Mouse (Mus musculus) megakaryocyte, embryonic 14.5 days (primary cell): ENCODE measurements around the gene Gnl1. TPM values are rescaled to one million over a fixed set of nuclear protein-coding genes. Genes with fewer than 3 reads are reported as not detected.
"Not testable (repeated sequence)": the region's sequence is repeated elsewhere in the genome, so short reads cannot be mapped to it uniquely, and the experiment has no call there.

Experiments used
- H3K27me3 ChIP-seq: replicated peaks from 2 replicates; pipeline ENCODE3; 2012; ENCODE audit warnings: inconsistent platforms
- H3K36me3 ChIP-seq: replicated peaks from 2 replicates; pipeline ENCODE3; 2012; ENCODE audit warnings: low read length, inconsistent platforms, mixed read lengths
- H3K4me1 ChIP-seq: 2 replicates; pipeline ENCODE4 v1.6.1; 2012; ENCODE audit warnings: inconsistent platforms
- H3K4me3 ChIP-seq: replicated peaks from 2 replicates; pipeline ENCODE3; 2012; ENCODE audit warnings: moderate library complexity, mild to moderate bottlenecking, inconsistent platforms
- H3K9me3 ChIP-seq: 2 replicates; pipeline ENCODE4 v1.6.1; 2012; ENCODE audit warnings: inconsistent platforms
- FLI1 ChIP-seq: IDR thresholded peaks from 2 replicates; pipeline ENCODE4 v1.6.1; 2012; ENCODE audit warnings: low read length, inconsistent platforms, mixed read lengths
- GATA1 ChIP-seq: IDR thresholded peaks from 3 replicates; pipeline ENCODE4 v1.6.1; 2012; ENCODE audit warnings: mixed read lengths, low read length, inconsistent platforms, borderline replicate concordance
- polyA plus RNA-seq: library from polyadenylated mRNA; stranded (reverse); fragments of >175 nt; gene quantifications from 2 replicates; pipeline ENCODE4 v1.2.3, GENCODE M21; 2012; ENCODE audit warnings: low replicate concordance; ENCODE audit not compliant: insufficient read depth

Gnl1 gene
- polyA plus RNA-seq, 1 experiment = 63.9 TPM

GRCm38 (mm10) chr17:36001966-36002365 lies 22.3 kb downstream of the Gnl1 start:
- TF ChIP-seq FLI1 = no peak
- no peak for TF ChIP-seq GATA1
- Histone ChIP-seq H3K4me1 (peaks cover 62% of the 10 kb centered on the region), H3K9me3 (peaks cover 42% of the 10 kb centered on the region), H3K4me3 (peak overlapping the region; percentile 65), H3K36me3 (peaks cover 77% of the 10 kb centered on the region), H3K27me3 (no peaks in the 10 kb centered on the region)

DNA sequence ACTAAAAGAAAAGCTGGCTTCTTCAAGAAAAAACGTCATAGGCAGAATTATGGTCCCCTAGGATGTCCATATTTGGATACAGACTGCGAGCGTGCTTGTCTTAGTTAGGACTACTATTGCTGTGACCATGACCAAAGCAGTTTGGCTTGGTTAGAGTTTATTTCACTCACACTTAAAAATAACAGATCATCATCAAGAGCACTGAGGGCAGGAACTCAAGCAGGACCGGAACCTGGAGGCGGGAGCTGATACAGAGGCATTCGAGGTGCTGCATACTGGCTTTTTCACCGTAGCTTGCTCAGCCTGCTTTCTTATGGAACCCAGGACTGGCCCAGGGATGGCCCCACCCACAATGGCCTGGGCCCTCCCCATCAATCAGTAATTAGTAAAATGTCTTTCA lies 23.7 kb downstream of the Gnl1 start:
- TF ChIP-seq GATA1 (no peak), FLI1 (no peak)
- H3K4me3 ChIP-seq = no peak overlapping the region
- peaks cover 48% of the 10 kb centered on the region for H3K4me1 ChIP-seq
- no peaks in the 10 kb centered on the region for H3K27me3 ChIP-seq
- H3K36me3 ChIP-seq = peaks cover 77% of the 10 kb centered on the region
- peaks cover 42% of the 10 kb centered on the region for H3K9me3 ChIP-seq

GRCm38 (mm10) chr17:36004409-36004808 lies 24.8 kb downstream of the Gnl1 start:
- H3K4me1 ChIP-seq = peaks cover 45% of the 10 kb centered on the region
- H3K36me3 ChIP-seq = peaks cover 71% of the 10 kb centered on the region
- H3K27me3 ChIP-seq, H3K4me3 ChIP-seq: not testable (repeated sequence)
- H3K9me3 ChIP-seq = peaks cover 42% of the 10 kb centered on the region

- Histone ChIP-seq H3K9me3 (no peaks in the 10 kb centered on the region), H3K36me3 (peaks cover 38% of the 10 kb centered on the region), H3K4me3 (peak overlapping the region; percentile 72), H3K4me1 (peaks cover 41% of the 10 kb centered on the region), H3K27me3 (no peaks in the 10 kb centered on the region)
- TF ChIP-seq GATA1 (no peak), FLI1 (no peak)
Measured at GRCm38 (mm10) chr17:36014977-36015376, 35.3 kb downstream of the Gnl1 start.

DNA sequence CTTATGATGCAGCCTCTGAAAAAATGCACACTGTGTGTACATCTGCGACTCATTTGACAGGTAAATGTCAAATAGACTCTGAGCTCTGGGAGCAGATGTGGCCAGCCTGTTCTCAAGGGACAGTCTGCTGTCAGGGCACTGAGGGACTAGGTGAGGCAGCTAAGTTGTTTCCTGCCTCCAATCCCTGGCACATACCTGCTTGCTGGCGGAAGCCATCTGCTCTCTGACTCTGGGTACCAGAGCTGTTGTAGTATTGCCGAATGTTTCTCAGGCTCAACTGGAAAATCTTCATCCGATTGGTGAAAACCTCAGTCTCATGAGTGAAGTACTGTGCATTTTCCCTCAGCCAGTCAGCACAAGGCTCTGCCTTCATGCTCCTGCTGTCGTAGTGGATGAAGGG lies 37.4 kb downstream of the Gnl1 start:
- Histone ChIP-seq H3K9me3 (no peaks in the 10 kb centered on the region), H3K27me3 (no peaks in the 10 kb centered on the region), H3K4me3 (peak overlapping the region; percentile 85), H3K4me1 (peaks cover 50% of the 10 kb centered on the region), H3K36me3 (peaks cover 38% of the 10 kb centered on the region)
- no peak for TF ChIP-seq GATA1
- TF ChIP-seq FLI1 = no peak

GRCm38 (mm10) chr17:36018979-36019378 lies 39.3 kb downstream of the Gnl1 start:
- TF ChIP-seq GATA1 (no peak), FLI1 (no peak)
- H3K4me3 ChIP-seq = peak overlapping the region; percentile 91
- H3K9me3 ChIP-seq = no peaks in the 10 kb centered on the region
- H3K27me3 ChIP-seq = no peaks in the 10 kb centered on the region
- H3K36me3 ChIP-seq = peaks cover 42% of the 10 kb centered on the region
- peaks cover 66% of the 10 kb centered on the region for H3K4me1 ChIP-seq

DNA sequence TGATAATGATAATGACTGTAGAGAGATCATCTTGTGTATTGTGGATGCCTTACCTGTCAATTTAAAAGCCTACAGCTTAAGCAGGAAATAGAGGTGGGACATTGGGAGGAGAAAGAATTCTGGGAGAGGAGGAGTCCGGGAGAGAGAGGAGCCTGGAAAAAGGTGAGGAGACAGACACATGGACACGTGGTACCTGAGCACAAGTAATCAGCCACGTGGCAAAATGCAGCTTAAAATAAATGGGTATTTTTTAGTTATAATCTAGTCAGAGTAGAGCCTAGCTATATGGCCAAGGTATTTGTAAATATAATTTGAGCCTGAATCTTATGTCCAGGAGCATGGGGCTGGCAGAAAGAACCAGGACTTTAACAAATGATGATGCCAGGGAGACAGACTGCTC lies 39.9 kb downstream of the Gnl1 start:
- no peaks in the 10 kb centered on the region for H3K9me3 ChIP-seq
- H3K4me1 ChIP-seq = peaks cover 67% of the 10 kb centered on the region
- TF ChIP-seq GATA1 (no peak), FLI1 (no peak)
- H3K4me3 ChIP-seq = peak overlapping the region; percentile 91
- H3K27me3 ChIP-seq = no peaks in the 10 kb centered on the region
- H3K36me3 ChIP-seq = peaks cover 38% of the 10 kb centered on the region

- peaks cover 67% of the 10 kb centered on the region for H3K4me1 ChIP-seq
- H3K36me3 ChIP-seq = peaks cover 38% of the 10 kb centered on the region
- TF ChIP-seq FLI1 (no peak), GATA1 (no peak; the same call in 2 of the 3 replicates)
- H3K4me3 ChIP-seq = peak within 1 kb of the TSS; percentile 91
- no peaks in the 10 kb centered on the region for H3K9me3 ChIP-seq
- H3K27me3 ChIP-seq = no peaks in the 10 kb centered on the region
Measured at GRCm38 (mm10) chr17:36020191-36021073, 40.8 kb downstream of the Gnl1 start, which contains the start of gene H2-T24. TSS of gene H2-T24 (minus strand) at chr17:36020560.

GRCm38 (mm10) chr17:36021309-36021708 lies 41.7 kb downstream of the Gnl1 start:
- TF ChIP-seq GATA1 (no peak), FLI1 (no peak)
- H3K36me3 ChIP-seq = peaks cover 34% of the 10 kb centered on the region
- no peaks in the 10 kb centered on the region for H3K27me3 ChIP-seq
- peaks cover 67% of the 10 kb centered on the region for H3K4me1 ChIP-seq
- H3K4me3 ChIP-seq = peak overlapping the region; percentile 91
- no peaks in the 10 kb centered on the region for H3K9me3 ChIP-seq

DNA sequence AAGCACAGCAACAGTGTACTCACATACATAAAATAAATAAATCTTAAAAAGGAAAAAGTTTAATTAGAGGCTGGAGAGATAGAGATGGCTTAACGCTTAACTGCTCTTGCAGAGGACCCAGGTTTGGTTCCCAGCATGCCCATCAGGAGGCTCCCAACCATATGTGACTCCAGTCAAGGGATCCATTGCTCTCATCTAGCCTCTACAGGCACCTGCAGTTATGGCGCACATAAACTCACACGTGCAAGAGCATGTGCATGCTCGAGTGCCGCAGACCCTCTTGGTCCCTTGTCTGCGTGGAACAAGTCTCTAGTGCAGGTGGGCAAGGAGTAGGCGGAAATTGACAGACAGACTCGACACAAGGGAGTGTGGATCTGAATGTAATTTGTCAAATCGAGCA lies 42.4 kb downstream of the Gnl1 start:
- no peaks in the 10 kb centered on the region for H3K9me3 ChIP-seq
- TF ChIP-seq FLI1 (no peak), GATA1 (no peak)
- H3K4me3 ChIP-seq = no peak overlapping the region
- H3K36me3 ChIP-seq = peaks cover 30% of the 10 kb centered on the region
- H3K4me1 ChIP-seq = peaks cover 63% of the 10 kb centered on the region
- no peaks in the 10 kb centered on the region for H3K27me3 ChIP-seq

DNA sequence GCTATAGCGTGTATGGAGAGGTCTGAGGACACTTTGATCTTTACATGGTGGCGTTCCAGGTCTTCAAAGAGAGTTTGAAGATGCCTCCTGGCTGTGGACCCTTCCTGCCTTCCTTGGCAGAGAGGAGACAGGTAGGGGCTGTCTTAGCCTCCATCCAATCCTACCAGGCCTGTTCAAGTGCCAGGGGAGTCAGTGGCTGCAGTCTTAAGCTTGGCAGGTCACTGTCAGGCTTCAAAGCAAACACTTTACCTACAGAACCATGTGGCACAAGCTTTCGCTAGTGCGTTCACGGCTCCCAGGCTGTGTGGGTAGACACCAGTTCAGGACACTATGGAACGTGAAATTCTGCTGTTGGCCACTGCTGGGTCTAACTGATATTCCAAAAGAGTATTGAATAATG lies 43.3 kb downstream of the Gnl1 start:
- Histone ChIP-seq H3K27me3 (no peaks in the 10 kb centered on the region), H3K4me3 (peak overlapping the region; percentile 66), H3K4me1 (peaks cover 57% of the 10 kb centered on the region), H3K9me3 (0 out of 2 replicates have a peak, but pooled peaks cover under 1% of the 10 kb centered on the region), H3K36me3 (peaks cover 28% of the 10 kb centered on the region)
- TF ChIP-seq GATA1 = no peak
- TF ChIP-seq FLI1 = no peak
